Mouse (Mus musculus) adrenal gland, adult (tissue): ENCODE measurements at regions not wholly inside any gene's neighbourhood (a gene's known extent, or its start where the extent isn't known, plus 50 kb on each side); places are given as distances from the start of the nearest gene placed in this dataset.

ENCODE experiments used
- DNase-seq, 2 experiments: peaks; one replicate each; pipeline ENCODE4 v3.0.0; 2022 to 2023; ENCODE audit warnings: low spot score in 1 of 2; ENCODE audit not compliant: inconsistent age in 2 of 2

DNA sequence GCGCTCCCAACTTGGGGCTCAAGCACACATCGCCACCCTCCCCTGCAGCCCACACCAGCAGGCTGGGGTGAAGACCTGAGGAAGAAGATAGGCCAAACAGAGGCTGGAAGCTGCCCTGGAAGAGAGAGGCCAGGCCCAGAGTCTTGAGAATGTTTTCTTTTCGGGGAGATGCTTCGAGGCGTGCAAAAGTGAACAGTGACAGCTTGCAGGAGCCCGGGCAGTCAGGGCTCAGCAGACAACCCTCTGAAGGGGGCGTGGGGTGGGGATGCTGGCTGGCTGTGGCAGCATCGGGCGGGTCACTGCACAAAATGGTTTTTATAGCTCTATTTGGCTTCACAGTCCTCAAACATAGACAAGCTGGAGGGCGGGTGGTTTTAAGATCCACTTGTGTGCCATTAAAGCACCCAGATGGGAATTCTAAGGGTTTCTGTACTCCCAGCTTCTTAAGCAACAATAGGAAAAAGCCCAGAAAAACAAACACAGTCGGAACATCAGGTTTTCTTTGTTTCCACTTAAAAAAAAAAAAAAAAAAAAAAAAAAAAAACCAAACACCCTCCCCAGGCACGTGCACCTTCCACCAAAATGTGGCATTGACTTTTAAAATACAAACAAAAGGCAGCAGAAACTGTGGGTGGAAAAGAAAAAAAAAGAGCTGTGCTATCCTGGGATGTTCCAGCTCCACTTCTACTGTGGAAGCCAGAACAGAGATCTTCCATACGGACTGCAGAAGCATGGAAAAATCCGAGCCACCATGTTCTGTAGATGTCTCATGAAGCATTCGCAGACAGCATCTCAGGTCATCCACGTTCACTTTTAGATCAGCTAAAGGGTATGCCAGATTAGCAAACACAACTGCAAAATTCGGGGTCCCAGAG, 123.5 kb downstream of the Ly86 start:
- no peak for DNase-seq

DNA sequence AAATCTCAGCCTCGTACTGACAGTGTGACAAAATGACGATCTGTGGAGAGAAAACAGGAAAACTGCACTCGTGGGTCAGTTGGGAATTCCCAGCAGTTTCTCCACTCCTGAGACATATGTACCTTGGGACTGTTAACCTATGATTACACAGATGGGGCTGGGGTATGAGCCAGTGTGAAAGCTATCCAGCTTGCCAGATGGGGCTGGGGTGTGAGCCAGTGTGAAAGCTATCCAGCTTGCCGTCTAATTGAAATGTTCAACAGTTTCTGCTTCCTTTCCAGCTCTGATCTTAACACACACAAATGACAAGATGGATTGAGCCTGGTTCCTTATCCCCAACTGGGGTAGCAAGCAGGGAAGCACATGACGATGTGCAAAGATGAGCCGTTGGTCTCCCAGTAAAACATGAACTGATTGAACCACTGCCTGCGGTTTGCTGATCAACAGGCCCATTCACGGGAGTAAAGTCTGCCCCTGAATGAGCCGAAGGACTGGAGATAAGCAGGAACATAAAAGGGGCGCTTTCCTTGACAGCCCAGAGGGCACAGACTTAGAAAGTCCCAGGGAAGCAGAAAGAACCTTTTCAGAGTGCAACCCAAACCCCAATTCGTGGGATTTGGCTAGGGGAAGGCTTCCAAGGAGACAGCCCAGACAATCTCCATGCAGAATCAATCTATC, 125.4 kb downstream of the Ly86 start:
- no peak for DNase-seq

DNA sequence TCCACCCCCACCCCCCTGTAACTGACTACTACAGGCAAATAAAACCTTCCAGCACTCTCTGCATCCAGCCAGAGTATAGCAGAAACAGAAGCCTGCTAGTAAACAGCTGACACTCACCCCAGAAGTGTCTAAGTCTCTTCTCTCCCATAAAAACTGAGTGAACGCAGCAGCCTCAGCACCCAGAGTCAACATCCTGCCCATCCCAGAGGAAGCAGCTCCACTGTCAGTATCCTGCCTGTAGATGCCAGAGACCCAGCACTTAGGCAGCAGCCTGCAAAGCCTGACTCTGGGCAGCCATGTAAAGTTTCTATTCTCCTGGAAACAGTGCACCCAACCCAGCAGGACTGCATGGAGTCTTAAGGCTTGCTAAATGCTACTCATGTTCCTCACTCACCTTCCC, 128.4 kb downstream of the Ly86 start:
- DNase-seq = no peak

DNA sequence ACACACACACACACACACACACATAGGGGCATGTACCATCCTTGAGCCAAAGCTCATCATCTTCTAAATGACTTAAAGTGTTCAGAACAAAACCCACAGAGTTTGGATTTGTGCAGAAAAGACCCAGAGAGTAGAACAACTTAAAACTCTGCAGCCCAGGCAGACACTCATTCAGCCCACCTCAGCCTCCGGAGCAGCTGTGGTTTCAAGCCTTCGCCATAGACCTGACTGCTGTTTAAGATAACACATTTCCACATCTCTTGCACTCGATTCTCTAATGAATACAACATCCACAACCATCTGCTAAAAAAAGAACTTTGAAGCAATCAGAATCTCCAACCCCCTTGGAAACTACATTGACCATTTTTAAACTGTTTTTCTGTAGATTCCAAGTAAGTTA, 130.8 kb downstream of the Ly86 start:
- DNase-seq = no peak

DNA sequence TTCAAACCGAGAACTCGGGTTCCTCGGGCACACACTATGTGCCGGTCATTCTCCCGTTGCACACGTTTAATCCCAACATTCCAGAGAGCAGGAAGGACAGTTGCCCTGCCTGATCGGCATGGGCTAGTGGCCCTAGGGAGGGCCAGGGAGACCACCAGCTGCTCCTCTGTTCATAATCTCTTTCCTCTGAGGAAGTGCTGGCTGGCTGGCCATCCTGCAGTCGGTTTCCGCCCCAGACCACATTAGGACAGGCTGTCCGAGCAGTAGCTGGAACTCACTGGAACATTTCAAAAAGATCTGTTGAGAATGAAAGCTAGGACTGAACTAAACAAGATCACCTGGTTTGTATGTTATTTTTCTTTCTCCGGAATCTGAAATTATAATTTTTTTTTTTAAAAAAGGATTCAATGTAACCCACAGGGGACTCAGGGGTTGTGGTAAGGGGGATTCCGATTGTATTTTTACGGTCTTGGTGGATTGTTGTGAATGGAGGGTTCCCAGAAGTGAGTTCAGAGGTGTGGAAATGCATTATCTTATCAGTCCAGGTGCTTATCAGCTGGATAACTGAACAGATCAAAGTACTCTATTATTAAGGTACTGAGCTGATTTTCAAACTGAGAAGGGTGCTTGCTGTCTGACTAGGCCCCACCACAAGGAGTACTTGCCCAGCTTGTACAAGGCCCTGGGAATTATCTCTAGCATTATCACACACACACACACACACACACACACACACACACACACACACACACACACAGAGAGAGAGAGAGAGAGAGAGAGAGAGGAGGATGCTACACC, 131.4 kb downstream of the Ly86 start:
- no peak for DNase-seq

DNA sequence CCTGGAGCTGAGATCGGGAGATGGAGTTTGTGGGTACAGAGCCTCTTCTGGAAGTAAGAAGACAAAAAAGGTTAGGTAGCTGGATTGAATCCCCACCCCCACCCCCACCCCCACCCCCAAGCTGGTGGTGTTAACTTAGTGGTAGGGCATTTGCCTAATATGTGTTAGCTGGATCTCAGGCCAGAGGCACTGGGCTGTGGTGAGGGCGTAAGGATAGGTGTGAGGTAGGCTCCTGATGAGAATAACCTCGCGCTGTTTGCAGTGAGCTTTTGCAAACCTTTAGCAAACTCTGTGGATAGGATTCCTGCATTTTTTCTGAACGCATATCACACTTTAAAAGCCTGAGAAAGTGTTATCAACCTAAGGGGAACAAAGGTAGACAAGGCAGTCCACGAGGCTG, 132.3 kb downstream of the Ly86 start:
- DNase-seq = no peak

DNA sequence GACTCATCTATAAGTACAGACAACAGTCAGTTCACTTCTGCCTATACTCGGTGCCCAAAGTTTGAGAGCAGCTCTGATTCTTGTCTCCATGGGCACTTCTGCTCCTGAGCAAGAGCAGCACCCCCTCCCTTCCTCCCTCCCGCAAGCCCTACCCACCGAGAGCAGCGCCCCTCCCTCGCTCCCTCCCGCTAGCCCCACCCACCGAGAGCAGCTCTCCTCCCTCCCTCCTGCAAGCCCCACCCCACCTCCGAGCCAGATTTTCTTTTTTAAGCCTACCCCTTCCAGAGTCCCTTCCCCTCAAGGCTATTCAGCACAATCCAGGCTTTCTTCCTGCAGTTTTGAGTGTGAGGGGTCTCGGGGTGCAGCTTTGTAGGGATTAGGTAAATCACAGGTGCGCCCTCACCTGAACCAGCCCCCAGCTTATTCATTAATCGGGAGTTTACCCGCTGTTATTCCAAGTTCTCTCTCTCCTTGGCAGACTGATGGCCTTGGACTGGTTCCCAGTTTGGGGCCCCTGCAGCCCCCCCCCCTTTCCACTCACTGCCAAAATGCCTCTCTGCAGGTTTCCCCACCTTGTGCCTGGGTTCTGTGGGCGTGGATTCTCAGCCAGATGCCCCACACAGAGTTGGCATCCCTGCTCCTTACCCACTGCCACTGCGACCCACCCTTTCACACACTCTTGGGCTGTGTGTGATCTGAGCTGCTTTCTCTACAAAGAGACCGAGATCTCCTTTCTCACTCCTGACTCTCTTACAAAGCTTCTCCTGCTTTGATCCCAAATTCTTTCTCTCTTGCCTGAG, 132.9 kb downstream of the Ly86 start:
- DNase-seq = peak; percentile 55 to 82

DNA sequence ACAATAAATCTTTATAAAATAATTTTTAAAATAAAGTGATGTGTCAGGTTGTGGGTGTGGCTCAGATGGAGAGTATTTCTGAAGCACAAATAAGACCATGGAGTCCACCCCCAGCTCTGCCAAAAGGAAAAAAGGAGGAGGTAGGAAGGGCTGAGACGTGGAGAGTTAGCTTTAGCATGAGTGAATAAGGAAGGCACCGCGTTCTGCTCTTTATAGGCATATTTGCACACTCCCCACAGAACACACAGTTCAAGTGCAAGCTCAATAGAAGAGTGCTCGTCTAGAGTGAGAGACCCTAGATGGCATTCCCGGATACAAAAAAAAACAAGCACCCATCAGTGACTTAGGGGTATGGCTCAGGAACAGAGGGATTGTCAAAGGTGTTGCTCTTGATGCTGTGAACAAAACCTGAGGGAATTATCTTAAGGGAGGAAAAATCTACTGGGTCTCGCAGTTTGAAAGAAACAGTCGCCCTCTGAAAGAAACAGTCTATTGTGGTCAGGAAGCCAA, 134.2 kb downstream of the Ly86 start:
- DNase-seq = no peak

DNA sequence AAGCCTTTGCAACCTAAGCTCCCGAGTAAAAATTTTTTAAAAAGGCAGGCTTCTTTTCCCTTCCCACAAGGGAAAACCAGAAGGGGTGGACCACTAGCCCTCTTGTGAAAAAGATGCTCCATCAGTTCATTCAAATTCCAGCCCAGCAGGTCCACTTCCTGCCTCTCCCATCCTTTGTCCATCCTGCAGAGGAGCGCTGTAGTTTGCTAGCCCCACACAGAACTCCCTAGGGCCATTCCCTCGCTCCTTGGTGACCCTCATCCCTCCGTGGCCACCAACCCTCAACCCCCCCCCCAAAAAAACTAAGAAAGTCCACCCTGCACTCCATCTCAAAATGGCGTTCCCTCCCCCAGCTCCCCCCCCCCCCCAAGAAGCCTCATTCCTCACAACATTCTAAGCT, 136.5 kb downstream of the Ly86 start:
- no peak for DNase-seq

DNA sequence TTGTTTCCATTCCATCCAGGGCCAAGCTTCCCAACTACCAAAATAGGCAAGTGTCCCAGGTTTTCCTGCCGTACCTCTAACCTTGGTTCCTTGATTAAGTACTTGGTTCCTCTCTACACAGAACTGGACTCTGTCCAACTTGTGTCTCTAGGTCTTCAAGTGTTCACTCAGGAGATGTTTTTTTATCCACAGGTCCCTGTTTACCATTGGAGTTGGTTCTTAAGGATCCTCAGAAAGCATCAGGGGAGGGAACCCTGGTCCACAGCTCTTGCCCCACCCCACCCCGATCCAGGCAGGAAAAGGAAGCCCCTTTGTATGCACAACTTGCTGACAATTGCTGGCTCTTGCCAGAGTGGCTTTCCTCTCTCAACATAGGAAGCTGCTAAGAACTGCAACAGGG, 137.0 kb downstream of the Ly86 start:
- DNase-seq = peak; percentile 54 to 88

DNA sequence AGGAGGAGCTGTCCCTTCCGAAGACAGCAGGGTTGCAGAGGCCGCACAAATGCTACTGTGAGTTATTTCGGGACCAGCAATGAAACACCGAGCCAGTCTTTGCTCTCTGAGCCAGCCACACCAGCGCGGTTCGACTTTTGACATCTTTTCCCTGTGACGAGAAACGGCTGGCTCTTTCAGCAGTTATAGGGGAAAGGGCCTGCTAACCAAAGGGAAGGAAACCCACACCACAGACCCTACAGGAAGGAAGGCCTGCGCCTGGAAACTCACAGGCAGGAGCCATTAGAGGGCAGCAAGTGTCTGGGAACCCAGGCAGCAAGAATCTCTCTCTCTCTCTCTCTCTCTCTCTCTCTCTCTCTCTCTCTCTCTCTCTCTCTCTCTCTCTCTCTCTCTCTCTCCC, 137.6 kb downstream of the Ly86 start:
- DNase-seq = peak; percentile 76 to 93

DNA sequence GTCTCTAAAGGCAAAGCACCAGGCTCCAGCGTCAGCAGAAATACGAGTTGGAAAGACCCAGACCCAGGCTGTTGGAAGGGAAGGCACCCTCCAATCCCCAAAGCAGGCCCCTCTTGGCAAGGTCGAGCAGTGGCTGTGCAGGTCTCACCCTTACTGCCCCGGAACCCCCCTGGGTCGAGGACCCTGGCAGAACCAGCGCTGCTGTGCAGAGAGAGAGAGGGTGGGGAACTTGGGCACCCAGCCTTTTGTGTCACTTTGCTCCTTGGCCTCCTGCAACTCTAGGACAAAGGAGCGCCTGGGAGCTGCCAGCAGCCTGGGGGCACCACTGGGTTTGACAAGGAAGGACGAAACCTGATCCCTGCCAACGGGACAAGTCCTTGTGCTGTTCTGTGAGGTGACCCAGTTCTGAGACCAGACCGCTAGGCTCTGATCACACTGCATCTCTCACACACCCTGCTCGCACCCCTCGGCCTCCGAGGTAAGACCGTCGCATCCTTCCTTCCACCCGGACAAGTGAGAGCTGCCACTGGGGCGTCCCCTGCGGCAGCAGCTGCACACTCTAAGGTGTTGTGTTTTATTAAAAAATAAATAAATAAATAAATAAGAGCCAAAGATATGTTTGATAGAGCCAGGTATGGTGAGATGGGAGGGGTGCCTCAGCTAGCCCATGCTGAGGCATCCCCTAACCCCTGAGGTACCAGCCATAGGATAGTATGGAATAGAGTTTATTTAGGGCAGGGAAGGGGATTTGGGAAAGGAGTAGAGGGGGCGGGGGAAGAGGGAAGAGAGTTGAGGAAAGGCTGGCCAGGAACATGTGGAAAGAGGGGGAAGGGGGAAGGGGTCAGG, 138.2 kb downstream of the Ly86 start:
- peak; percentile 86 to 95 for DNase-seq

DNA sequence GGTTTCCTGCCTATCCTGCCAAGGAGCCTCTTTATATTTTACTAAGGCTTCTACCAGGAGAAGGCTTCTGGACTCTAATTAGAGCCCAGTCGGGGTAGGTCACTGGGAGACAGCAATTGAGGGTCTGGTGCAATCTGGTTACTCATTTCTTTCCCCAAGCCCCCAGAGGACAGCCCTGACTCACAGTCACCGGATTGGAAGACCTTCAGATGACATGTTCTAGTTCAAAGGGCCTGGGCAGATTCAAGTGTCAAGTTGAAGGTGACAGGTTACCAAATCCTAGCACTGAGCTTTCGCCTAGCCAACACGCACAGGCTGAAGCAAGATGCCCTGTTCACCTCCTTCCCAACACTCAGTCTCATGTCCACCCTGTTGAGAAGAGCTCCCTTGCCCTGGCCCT, 139.6 kb downstream of the Ly86 start:
- DNase-seq = peak in 1 of 2 experiments; percentile 87

DNA sequence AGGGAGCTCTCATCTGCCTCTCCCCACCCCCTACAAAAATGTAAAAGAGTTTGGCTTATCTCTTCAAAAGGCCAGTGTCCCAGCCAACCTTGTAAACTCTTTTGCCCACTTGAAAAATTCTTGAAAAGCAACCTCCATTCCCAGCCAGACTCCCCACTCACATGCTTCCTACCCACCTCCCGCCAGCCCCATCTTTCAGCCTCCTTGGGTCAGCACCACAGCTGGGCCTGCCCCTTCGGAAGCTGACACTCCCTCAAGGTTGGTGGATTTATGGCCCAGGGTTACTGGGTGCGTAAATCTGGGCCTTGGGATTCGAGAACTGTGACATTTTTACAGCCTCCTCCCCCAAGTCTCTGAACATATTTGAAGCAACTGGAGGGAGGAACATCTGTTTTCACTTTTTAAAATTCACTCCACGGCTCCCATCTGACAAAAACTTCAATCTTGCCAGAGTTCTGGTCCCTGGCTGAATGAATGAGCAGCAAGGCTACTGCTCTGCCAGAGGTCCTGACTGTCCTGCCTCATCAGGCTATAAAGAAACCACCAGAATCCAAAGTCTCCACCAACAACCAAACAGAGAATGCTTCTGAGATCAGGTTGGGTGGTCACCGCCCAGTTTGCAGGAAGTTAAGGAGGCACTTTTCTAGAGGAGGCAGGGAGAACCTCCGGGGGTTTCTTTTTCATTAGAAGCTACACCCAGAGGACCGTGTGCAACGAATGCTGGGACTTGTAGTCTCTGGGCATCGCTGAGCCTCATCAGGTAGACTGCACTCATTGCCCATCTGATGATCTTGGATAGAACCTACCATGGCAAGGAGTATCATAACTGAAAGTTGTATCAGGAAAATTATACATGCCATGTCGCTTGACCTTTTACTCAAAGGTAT, 147.3 kb downstream of the Ly86 start:
- peak; percentile 80 to 93 for DNase-seq

DNA sequence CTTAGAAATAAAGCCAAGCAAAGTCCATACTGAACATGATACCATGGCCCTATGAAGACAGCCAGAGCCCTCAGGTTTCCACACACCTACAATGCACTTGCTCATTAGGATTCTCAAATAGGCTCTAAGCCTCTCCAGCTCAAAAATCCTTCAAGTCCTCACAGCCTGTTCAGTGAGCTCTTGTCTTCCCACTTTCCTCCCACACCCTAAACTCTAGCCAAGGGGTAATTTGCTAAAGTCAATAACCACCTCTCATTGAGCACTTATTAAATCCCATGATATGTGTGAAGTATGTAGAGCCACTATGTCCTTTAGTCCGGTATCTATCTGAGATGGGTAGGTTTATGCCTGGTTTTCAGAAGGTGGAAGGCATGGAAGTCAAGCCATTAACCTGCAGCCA, 148.3 kb downstream of the Ly86 start:
- no peak for DNase-seq

DNA sequence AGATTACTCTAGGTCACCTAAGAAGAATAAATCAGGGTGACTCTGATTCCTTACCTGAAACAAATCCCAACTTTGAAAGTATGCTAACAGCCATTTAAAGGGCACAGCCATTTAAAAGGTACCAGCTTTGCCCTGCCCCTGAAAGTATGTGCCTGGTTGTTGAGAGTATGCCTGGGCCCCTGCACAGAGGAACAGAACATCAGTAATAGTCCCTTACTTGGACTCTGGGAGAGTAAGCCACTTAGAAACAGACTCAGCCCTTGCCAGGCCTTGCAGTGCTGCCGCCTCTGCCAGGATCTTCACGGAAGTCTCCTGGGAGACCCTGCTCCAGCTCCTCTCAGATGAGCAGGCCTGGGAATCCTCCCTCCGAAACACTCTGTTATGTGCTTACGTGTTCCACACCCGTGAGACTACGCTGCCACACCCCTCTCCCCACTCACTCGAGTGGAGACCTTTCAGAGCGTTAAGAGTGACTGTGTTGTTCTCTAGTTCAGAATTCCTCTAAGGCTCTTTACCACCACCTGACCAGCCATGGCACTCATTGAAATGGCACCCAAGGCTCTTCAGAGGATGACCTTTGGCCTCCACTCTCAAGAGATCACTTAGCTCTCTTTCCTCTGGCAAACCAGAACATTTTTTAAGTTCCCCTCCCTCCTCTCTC, 150.4 kb downstream of the Ly86 start:
- DNase-seq = no peak

DNA sequence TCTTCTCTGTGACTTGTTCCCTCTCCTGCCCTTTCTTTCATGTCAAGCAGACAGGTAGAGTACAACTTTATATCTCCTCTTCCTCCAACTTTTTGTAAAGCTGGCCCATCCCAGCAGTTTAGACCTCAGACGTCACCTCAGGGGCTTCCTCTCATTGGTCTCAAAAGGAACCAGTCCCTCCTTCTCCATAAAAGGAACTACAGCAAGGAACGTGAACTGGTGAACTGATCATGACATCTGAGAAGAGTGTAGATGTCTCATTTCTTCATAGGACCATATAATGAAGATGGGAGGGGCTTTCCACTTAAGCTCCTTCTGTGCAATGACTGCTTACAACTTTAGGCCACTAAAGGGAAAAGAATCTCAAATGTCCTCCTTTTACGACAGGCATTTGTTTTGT, 153.0 kb downstream of the Ly86 start:
- no peak for DNase-seq

DNA sequence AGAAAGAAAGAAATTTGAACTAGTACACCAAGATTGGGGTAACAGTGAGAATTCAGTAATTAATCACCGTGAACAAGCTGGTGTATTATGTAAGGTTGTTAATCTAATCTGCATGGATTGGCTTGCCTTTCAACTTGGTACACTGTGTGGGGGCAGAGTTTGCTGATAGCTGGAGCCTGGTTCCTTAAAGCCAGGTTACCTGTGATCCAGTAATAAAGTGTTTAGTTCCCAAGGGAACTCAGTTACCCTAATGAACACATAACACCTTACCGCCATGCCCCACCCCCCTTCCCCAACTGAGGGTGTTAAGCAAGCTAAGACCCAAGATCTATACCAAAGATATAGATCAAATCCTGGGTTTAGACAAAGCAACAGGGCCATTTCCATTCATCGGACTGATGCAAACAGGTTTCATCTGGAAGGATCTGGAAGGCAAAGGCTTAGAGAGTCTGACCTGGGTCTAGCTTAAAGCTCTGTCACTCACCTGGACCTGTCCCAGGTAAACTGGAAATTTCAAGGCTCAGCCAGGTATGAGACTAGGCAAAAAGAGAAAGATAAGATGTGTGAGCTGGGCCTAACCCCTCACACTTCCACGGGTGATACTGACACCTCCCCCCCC, 155.8 kb downstream of the Ly86 start:
- DNase-seq = no peak
